Mouse (Mus musculus) hindbrain, embryonic 14.5 days (tissue): ENCODE results near the gene Adipor2. TPM values are rescaled to one million over a fixed set of nuclear protein-coding genes. Genes with fewer than 3 reads are reported as not detected.

Experiments
- ATAC-seq: fragments of 200-750 bp; cut with Nextera tagmentation; 2 replicates; pipeline ENCODE4 v1.8.0; 2017; ENCODE audit warnings: moderate number of reproducible peaks, mild to moderate bottlenecking, moderate TSS enrichment, moderate library complexity; ENCODE audit not compliant: low FRiP score
- DNase-seq: peaks from one replicate; pipeline ENCODE4 v3.0.0-alpha.2; 2015; ENCODE audit warnings: low spot score
- H3K27ac ChIP-seq: fragments of 300-500 bp; sonication (generic); 2 replicates; pipeline ENCODE4 v1.5.1; 2014; ENCODE audit warnings: mild to moderate bottlenecking, moderate library complexity
- H3K27me3 ChIP-seq: fragments of 300-500 bp; sonication (generic); 2 replicates; pipeline ENCODE4 v1.6.1; 2014; ENCODE audit warnings: mild to moderate bottlenecking, low read length, mixed read lengths; ENCODE audit not compliant: control insufficient read depth, insufficient read depth
- H3K36me3 ChIP-seq: fragments of 300-500 bp; sonication (generic); replicated peaks from 2 replicates; pipeline ENCODE4 v1.6.1; 2014; ENCODE audit not compliant: control insufficient read depth, insufficient read depth
- H3K4me1 ChIP-seq: fragments of 300-500 bp; sonication (generic); replicated peaks from 2 replicates; pipeline ENCODE4 v1.6.1; 2014; ENCODE audit warnings: antibody characterized with exemption, low read length, mixed read lengths; ENCODE audit not compliant: control insufficient read depth, insufficient read depth
- H3K4me2 ChIP-seq: fragments of 300-500 bp; sonication (generic); replicated peaks from 2 replicates; pipeline ENCODE4 v1.6.1; 2014; ENCODE audit warnings: mild to moderate bottlenecking, moderate library complexity
- H3K4me3 ChIP-seq: fragments of 300-500 bp; sonication (generic); replicated peaks from 2 replicates; pipeline ENCODE4 v1.5.1; 2014; ENCODE audit warnings: mild to moderate bottlenecking, low read length
- H3K9ac ChIP-seq: fragments of 300-500 bp; sonication (generic); 2 replicates; pipeline ENCODE4 v1.6.1; 2014
- H3K9me3 ChIP-seq: fragments of 300-500 bp; sonication (generic); 2 replicates; pipeline ENCODE4 v1.6.1; 2016; ENCODE audit warnings: low read length; ENCODE audit not compliant: control insufficient read depth
- WGBS: fragments of 180-500 bp; shearing (Covaris S2); extraction: QIAGEN DNeasy Blood & Tissue Kit; methylation state at CpG from one replicate; pipeline ENCODE4 v1.1.7; 2014; 5-methylcytosine and 5-hydroxymethylcytosine counted together
- polyA plus RNA-seq: library from polyadenylated mRNA; unstranded; fragments of >200 nt; fragmentation: Nextera tagmentation; extraction: Ambion mirVana; gene quantifications from 2 replicates; pipeline ENCODE4 v1.2.1, GENCODE M21; 2014

Gene Adipor2
- polyA plus RNA-seq, 1 experiment from 2014 or later = 27.3 TPM

DNA sequence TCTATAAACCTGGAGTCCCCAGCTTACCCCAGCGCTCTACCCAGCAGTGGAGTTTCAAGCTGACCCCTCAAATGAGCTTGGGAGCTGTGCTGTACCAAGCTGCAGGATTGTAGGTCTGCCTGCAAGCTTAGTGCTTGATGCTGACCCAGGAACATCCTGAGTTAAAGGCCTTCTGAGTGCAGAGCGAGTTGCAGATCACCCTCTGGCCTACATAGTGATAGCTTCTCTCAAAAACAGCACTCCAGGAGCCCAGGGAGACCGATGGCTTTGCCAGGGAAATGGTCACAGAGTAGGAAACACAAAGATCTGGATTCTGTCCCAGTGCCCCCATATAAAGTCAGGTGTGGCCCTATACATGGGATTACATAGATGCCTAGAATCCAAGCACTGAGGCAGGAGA is 6.0 kb downstream of the Adipor2 start:
- 90% methylated on average over 3 of the region's 3 CpGs for WGBS
- no peak overlapping the region for H3K4me2 ChIP-seq
- H3K36me3 ChIP-seq = no peaks in the 10 kb centered on the region
- H3K4me1 ChIP-seq = no peaks in the 10 kb centered on the region
- no peak overlapping the region for H3K27ac ChIP-seq
- H3K27me3 ChIP-seq = no peaks in the 10 kb centered on the region
- ATAC-seq (no peak), DNase-seq (no peak)
- no peak overlapping the region for H3K9ac ChIP-seq
- no peaks in the 10 kb centered on the region for H3K9me3 ChIP-seq
- H3K4me3 ChIP-seq = no peak overlapping the region

DNA sequence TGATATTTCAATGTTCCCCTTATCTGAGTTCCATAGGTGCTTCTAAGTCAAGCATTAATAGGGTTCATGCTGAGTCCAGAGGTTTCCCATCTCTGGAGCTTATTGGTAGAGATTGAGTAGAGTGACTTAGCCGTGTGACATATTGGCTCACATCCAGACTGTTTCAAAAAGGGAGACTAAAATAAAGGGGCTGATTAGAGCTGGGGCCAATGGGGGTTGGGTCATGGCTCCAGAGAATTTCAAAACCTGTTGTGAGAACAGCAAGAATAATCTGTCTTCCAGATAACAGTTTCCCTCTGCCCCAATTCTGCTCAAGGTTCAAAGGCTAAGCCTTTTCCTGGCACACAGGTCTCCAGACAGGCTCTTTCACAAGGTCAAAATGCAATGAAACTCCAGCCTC is 7.7 kb downstream of the Adipor2 start:
- H3K27me3 ChIP-seq = no peaks in the 10 kb centered on the region
- H3K9me3 ChIP-seq = no peaks in the 10 kb centered on the region
- DNase-seq (no peak), ATAC-seq (no peak)
- H3K4me2 ChIP-seq = no peak overlapping the region
- no peaks in the 10 kb centered on the region for H3K36me3 ChIP-seq
- no peak overlapping the region for H3K27ac ChIP-seq
- WGBS = 47% methylated on average over 1 of the region's 1 CpGs
- no peaks in the 10 kb centered on the region for H3K4me1 ChIP-seq
- H3K9ac ChIP-seq = no peak overlapping the region
- no peak overlapping the region for H3K4me3 ChIP-seq

- Histone ChIP-seq H3K4me3 (no peak overlapping the region), H3K27me3 (no peaks in the 10 kb centered on the region), H3K36me3 (no peaks in the 10 kb centered on the region), H3K9ac (no peak overlapping the region), H3K4me1 (no peaks in the 10 kb centered on the region), H3K9me3 (no peaks in the 10 kb centered on the region), H3K27ac (no peak overlapping the region), H3K4me2 (no peak overlapping the region)
- 54% methylated on average over 9 of the region's 9 CpGs for WGBS
- DNase-seq (no peak), ATAC-seq (no peak)
These were observed 8.9 kb downstream of the Adipor2 start for GRCm38 (mm10) chr6:119408582-119408981.

- Histone ChIP-seq H3K9ac (no peak overlapping the region), H3K4me2 (no peak overlapping the region), H3K9me3 (no peaks in the 10 kb centered on the region), H3K4me3 (no peak overlapping the region), H3K27me3 (no peaks in the 10 kb centered on the region), H3K36me3 (no peaks in the 10 kb centered on the region), H3K4me1 (no peaks in the 10 kb centered on the region), H3K27ac (no peak overlapping the region)
- WGBS = 65% methylated on average over 6 of the region's 6 CpGs
- ATAC-seq (no peak), DNase-seq (no peak)
These were observed 9.7 kb downstream of the Adipor2 start for GRCm38 (mm10) chr6:119407818-119408217.

DNA sequence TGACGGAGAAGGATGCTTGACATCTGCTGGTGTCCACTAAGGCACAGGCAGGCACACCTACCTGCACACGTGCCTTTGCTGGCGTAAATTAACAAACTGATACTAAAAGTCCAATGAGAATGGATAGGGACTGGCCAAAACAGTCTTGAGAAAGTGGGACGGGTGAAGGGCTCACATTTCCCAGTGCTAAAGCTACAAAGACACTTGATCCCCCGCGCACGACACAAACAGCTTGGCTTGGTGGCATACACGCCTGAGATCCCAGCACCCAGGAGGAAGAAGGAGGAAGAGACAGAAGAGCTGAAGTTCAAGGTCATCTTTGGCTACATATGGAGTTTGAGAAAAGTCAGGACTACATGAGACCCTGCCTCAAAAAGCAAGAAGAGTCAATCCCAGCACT is 11.0 kb downstream of the Adipor2 start:
- WGBS = 85% methylated on average over 8 of the region's 8 CpGs
- H3K27ac ChIP-seq = no peak overlapping the region
- no peaks in the 10 kb centered on the region for H3K27me3 ChIP-seq
- no peaks in the 10 kb centered on the region for H3K4me1 ChIP-seq
- no peak overlapping the region for H3K4me2 ChIP-seq
- ATAC-seq = no peak
- no peaks in the 10 kb centered on the region for H3K36me3 ChIP-seq
- H3K4me3 ChIP-seq = no peak overlapping the region
- no peaks in the 10 kb centered on the region for H3K9me3 ChIP-seq
- no peak overlapping the region for H3K9ac ChIP-seq
- no peak for DNase-seq

GRCm38 (mm10) chr6:119405310-119405709 is 12.2 kb downstream of the Adipor2 start:
- H3K36me3 ChIP-seq = no peaks in the 10 kb centered on the region
- WGBS = 83% methylated on average over 7 of the region's 7 CpGs
- H3K9me3 ChIP-seq = no peaks in the 10 kb centered on the region
- no peaks in the 10 kb centered on the region for H3K4me1 ChIP-seq
- H3K9ac ChIP-seq = no peak overlapping the region
- no peaks in the 10 kb centered on the region for H3K27me3 ChIP-seq
- DNase-seq (no peak), ATAC-seq (no peak)
- no peak overlapping the region for H3K4me2 ChIP-seq
- no peak overlapping the region for H3K4me3 ChIP-seq
- no peak overlapping the region for H3K27ac ChIP-seq

- WGBS = 93% methylated on average over 4 of the region's 4 CpGs
- DNase-seq = no peak
- no peak for ATAC-seq
- Histone ChIP-seq H3K4me3 (no peak overlapping the region), H3K4me2 (no peak overlapping the region), H3K27ac (no peak overlapping the region), H3K9ac (no peak overlapping the region), H3K9me3 (no peaks in the 10 kb centered on the region), H3K36me3 (no peaks in the 10 kb centered on the region), H3K27me3 (no peaks in the 10 kb centered on the region), H3K4me1 (no peaks in the 10 kb centered on the region)
These were observed 12.7 kb downstream of the Adipor2 start for GRCm38 (mm10) chr6:119404854-119405253.

GRCm38 (mm10) chr6:119402976-119403375 is 14.5 kb downstream of the Adipor2 start:
- Histone ChIP-seq H3K4me2 (no peak overlapping the region), H3K4me1 (no peaks in the 10 kb centered on the region), H3K27ac (no peak overlapping the region), H3K9ac (no peak overlapping the region), H3K27me3 (no peaks in the 10 kb centered on the region), H3K4me3 (no peak overlapping the region), H3K36me3 (no peaks in the 10 kb centered on the region), H3K9me3 (no peaks in the 10 kb centered on the region)
- ATAC-seq (no peak), DNase-seq (no peak)
- 86% methylated on average over 3 of the region's 3 CpGs for whole genome bisulfite sequencing

- Histone ChIP-seq H3K27ac (no peak overlapping the region), H3K9me3 (no peaks in the 10 kb centered on the region), H3K36me3 (no peaks in the 10 kb centered on the region), H3K4me1 (no peaks in the 10 kb centered on the region), H3K9ac (no peak overlapping the region), H3K4me2 (no peak overlapping the region), H3K4me3 (no peak overlapping the region), H3K27me3 (no peaks in the 10 kb centered on the region)
- ATAC-seq (no peak), DNase-seq (no peak)
- WGBS = 88% methylated on average over 8 of the region's 8 CpGs
These were observed 15.8 kb downstream of the Adipor2 start for GRCm38 (mm10) chr6:119401545-119402304.

DNA sequence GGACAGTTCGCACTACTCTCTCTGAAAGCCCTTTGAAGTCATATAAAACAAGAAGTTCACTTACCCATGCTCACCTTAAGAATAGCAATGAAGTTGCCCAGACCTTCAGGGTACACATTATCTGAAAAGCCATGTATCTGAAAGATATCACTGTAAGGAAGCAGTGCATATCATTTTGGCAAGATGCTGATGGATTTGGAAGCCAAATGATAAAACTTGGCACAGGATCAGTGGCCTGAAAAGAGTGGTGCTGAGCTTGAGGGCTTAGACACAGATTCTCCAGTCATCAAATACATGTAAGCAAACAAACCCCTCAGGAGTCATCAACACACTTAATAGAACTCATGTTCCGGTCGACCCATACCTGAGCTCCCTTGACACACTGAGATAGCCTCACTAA is 16.9 kb downstream of the Adipor2 start:
- no peak for ATAC-seq
- WGBS = 91% methylated on average over 3 of the region's 3 CpGs
- DNase-seq = no peak

More for the DNA sequence above, 16.9 kb downstream of the Adipor2 start:
- Histone ChIP-seq H3K27me3 (no peaks in the 10 kb centered on the region), H3K36me3 (no peaks in the 10 kb centered on the region), H3K4me3 (no peak overlapping the region), H3K27ac (no peak overlapping the region), H3K9me3 (no peaks in the 10 kb centered on the region), H3K4me2 (no peak overlapping the region), H3K4me1 (no peaks in the 10 kb centered on the region), H3K9ac (no peak overlapping the region)
